Mouse (Mus musculus) MEL (cell line): ENCODE measurements around the gene Erbb4.

Experiments used
- CHD2 ChIP-seq: IDR thresholded peaks from 2 replicates; pipeline ENCODE4 v1.6.1; 2011; ENCODE audit warnings: low read length, improper control_type of control experiment
- CTCF ChIP-seq, 3 experiments: IDR thresholded peaks in 2 of 3; conservative IDR thresholded peaks in 1 of 3; 2 replicates each; pipeline ENCODE4 v1.5.1; 2011 to 2012; ENCODE audit warnings: low read length in 3 of 3, low read depth in 2 of 3, mild to moderate bottlenecking in 2 of 3, improper control_type of control experiment in 1 of 3, inconsistent platforms in 1 of 3, mixed read lengths in 1 of 3, moderate library complexity in 1 of 3; ENCODE audit not compliant: control insufficient read depth in 1 of 3, insufficient read depth in 1 of 3, poor library complexity in 1 of 3, severe bottlenecking in 1 of 3
- EP300 ChIP-seq, 2 experiments: IDR thresholded peaks; 2 replicates each; pipeline ENCODE4 v1.6.1; 2011; ENCODE audit warnings: improper control_type of control experiment in 2 of 2, low read length in 2 of 2, low read depth in 1 of 2, mild to moderate bottlenecking in 1 of 2
- ETS1 ChIP-seq: IDR thresholded peaks from 2 replicates; pipeline ENCODE4 v1.6.1; 2012; ENCODE audit warnings: low read depth, mild to moderate bottlenecking, inconsistent platforms, low read length, improper control_type of control experiment, moderate library complexity
- GABPA ChIP-seq: IDR thresholded peaks from 2 replicates; pipeline ENCODE4 v1.6.1; 2012; ENCODE audit warnings: low read depth, mild to moderate bottlenecking, inconsistent platforms, low read length, improper control_type of control experiment, moderate library complexity
- GATA1 ChIP-seq: IDR thresholded peaks from 2 replicates; pipeline ENCODE4 v1.6.1; 2011; ENCODE audit warnings: low read depth, low read length, improper control_type of control experiment
- MAX ChIP-seq: IDR thresholded peaks from 2 replicates; pipeline ENCODE4 v1.6.1; 2011; ENCODE audit warnings: low read length, improper control_type of control experiment
- MAZ ChIP-seq: IDR thresholded peaks from 2 replicates; pipeline ENCODE4 v1.6.1; 2012; ENCODE audit warnings: low read depth, mild to moderate bottlenecking, inconsistent platforms, low read length, improper control_type of control experiment
- MXI1 ChIP-seq: IDR thresholded peaks from 2 replicates; pipeline ENCODE4 v1.6.1; 2011; ENCODE audit warnings: mild to moderate bottlenecking, low read depth, low read length, improper control_type of control experiment
- SMC3 ChIP-seq: IDR thresholded peaks from 2 replicates; pipeline ENCODE4 v1.6.1; 2011; ENCODE audit warnings: low read depth, low read length, improper control_type of control experiment
- USF1 ChIP-seq: IDR thresholded peaks from 2 replicates; pipeline ENCODE4 v1.6.1; 2014; ENCODE audit warnings: low read depth, mild to moderate bottlenecking, inconsistent platforms, low read length, improper control_type of control experiment, moderate library complexity
- ZC3H11A ChIP-seq: IDR thresholded peaks from 2 replicates; pipeline ENCODE4 v1.6.1; 2012; ENCODE audit warnings: low read depth, mild to moderate bottlenecking, inconsistent platforms, low read length, improper control_type of control experiment

GRCm38 (mm10) chr1:69103211-69103706 is 4.6 kb downstream of the Erbb4 start:
- TF ChIP-seq GATA1 (no peak), EP300 (IDR thresholded peaks at IDR 0.05; ENCODE audit: low read depth in 1 of 2, low read length in 2 of 2) (no peak), ETS1 (no peak), GABPA (no peak), CHD2 (no peak), USF1 (no peak), MAX (no peak), ZC3H11A (no peak), MXI1 (no peak), CTCF (IDR thresholded peaks at IDR 0.05 in 2 of 3, conservative IDR thresholded peaks at IDR 0.05 in 1 of 3; ENCODE audit: control insufficient read depth in 1 of 3, insufficient read depth in 1 of 3, low read depth in 2 of 3, low read length in 3 of 3, poor library complexity in 1 of 3, severe bottlenecking in 1 of 3) (no peak), SMC3 (no peak), MAZ (no peak)
